Mouse (Mus musculus): ENCODE results near the gene Arl10.

GRCm38 (mm10) chr13:54609301-54609700 lies 34.5 kb downstream of the Arl10 start:
- TF ChIP-seq CTCF (conservative IDR thresholded peaks at IDR 0.05; ENCODE audit: low read length) (no peak), NANOG (IDR thresholded peaks at IDR 0.05; ENCODE audit: borderline replicate concordance, low read length) (no peak), POU5F1 (IDR thresholded peaks at IDR 0.05; ENCODE audit: borderline replicate concordance, low read length) (no peak)

All from E14TG2a.4 (cell line).